Mouse (Mus musculus): Measurements from ENCODE around the gene Arih2.

Arih2 gene

DNA sequence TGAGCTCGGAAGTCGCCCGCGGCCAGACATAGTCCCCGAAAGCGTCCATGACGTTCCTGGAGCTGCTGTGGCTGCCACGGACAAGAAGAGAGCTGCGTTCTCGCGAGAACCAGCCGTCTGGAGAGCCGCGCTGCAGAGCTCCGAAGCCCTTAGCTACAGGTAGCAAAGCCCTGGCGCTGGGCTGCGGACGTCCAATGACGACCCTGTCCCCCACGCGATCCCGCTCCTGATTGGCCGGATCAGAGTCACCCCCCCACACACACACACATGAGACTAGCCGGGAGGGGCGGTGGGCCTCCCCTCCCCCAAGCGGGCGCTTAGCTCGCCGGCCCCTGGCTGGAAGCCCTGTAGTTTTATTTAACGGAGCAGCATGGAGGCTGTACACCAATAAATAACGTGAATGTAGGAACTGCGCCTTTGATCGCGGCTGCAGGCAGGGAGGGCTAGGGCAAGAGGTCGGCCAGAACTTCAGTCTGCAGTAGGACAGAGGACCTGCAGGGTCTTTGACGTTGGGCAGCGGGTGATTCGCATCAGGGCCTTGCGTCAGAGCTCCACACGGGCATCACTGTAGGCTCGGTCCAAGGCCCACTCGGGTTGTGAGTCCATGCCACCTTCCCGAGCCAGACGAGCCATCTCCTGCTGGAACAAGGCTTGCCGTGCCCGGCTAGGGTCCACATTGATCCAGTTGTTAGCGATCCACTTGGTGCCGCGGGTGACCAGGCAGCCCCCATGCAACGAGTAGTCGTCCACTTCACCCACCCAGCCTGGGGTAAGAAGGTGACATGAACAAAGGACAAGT is 70.4 kb downstream of the Arih2 start, which contains the start of gene Wdr6:
Gene Wdr6 (minus strand): TSS at position 195 of the 799 bp plus-strand sequence.
- peak; percentile 95 to 97 for DNase-seq

DNA sequence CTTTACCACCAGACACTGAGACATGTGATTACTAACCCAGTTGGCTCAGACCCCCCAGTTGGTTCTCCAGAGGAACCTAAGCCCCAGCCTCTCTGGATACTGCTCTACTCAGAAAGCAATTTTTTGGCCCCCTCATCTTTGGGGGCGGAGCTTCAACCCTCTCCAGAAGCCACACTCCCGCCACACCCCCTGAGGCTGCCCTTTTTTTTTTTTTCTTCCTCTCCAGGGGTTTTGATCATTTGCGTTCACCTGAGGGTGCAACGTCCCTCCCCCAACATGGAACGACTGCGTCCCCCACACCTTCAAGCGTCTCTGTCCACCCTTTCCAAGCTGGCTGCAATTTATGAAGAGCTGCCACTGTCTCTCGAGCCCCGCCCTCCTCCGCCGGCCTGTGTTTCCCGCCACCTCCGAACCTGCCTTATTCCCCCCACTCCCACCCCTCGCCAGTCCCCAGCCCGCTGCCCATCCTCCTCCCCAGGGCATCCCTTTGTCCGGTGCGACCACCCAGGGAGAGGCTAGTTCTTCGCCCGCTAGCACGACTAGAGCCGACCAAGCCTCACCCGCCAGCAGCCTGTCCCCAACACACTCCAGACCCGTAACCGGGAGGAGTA is 71.1 kb downstream of the Arih2 start:
- peak; percentile 73 to 81 for DNase-seq

- DNase-seq: no peak
Observed at GRCm38 (mm10) chr9:108577025-108577424, 72.2 kb downstream of the Arih2 start.

DNA sequence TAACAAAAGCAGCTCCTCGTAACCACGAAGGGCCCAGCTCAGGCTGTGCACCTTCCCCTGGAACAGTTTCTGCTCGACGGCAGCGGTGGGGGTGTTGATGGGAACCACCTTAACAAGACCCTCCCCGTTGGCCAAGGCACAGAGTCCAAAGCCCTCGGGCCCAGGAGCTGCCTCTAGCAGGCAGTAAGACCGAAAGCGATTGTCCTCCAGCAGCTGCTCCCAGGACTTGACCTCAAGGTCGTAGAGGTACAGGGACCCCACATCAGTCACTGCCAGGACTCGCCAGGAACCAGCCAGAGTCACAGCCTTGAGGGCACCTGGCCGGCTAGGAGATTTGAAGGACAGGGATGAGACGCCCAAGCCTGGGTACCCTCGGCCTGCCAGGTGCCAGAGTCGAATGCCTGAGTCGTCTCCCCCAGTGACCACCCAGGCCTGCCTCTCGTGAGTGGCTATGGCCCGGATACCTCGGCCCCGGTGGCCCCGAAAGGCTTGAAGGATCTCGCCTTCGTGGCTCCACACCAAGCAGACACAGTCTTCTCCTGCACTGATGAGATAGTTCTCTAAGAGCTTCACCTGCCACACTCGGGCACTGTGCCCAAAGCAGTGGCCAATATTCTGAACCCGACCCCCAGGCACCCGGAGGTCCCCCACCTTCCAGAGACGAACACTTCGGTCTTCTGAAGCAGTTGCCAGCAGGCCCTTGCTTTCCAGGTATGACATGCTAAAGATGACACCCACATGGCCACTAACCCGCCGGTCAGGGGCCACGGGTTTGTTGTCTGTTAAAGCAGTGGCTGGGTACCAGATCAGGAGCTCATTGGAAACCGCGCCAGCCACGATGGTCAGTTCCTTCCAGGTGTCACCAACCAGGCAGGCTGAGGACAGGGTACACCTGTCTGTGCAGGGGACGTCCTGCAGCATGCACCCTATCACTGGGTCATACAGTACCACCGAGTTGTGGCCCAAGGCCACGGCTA is 73.6 kb downstream of the Arih2 start:
- no peak for DNase-seq

GRCm38 (mm10) chr9:108574921-108575320 is 74.3 kb downstream of the Arih2 start:
- DNase-seq: no peak

GRCm38 (mm10) chr9:108573774-108574690 is 75.2 kb downstream of the Arih2 start:
- peak; percentile 86 to 92 for DNase-seq

DNA sequence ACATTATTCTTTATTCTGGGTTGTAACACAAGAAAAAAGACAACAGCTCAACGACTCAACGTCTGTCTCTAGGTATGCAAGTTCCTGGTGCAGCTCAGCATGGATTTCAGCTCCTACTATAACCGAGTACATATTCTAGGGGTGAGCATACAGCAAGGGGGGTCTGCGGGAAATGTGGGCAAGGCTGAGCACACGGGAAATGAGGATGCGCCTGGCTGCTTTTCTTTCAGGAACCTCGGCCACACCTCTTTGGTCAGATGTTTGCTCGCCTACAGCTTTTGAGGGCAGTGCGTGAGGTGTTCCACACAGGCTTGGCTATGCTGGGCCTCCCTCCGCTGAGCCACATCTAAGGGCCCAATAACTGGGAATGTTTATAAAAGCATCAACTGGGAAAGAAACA is 76.9 kb downstream of the Arih2 start:
- DNase-seq: no peak

GRCm38 (mm10) chr9:108571401-108571973 is 77.7 kb downstream of the Arih2 start:
- no peak for DNase-seq

- DNase-seq: peak; percentile 93 to 95
Observed at GRCm38 (mm10) chr9:108570207-108570896, 78.8 kb downstream of the Arih2 start.

DNA sequence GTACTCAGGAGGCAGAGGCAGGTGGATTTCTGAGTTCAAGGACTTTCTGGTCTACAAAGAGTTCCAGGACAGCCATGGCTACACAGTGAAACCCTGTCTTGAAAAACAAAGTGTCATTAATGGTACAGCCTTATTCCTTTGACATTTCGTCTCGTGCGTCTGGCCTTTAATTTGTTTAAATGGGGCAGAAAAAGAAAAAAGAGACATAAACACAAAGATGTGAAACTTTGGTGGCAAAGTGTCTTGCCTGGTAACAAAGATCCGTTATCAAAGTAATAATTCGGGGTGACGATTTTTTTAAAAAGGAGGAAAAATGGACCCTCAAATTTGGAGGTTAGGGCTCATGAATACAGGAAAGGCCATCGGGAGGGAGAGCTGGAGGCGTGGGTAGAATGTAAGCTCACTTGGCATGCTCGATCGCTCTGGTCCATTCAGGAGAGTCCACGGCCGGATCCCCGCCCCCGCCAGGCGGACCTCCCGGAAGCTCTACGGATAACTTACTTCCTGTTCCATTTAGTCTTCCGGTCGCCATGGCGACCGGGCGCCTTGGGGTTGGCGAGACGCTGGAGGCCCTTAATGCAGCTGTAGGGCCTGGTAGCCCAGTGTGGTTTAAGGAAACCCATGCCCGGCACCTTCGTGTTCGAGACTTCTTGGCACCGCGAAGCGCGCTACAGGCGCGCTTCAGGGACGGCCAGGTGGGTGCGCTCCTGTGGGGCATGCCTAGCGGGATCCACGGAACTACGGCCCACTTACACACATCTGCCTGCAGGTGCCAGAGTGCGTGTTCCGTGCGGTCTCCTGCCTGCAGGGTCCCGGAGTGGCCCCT is 79.6 kb downstream of the Arih2 start, which contains the start of gene Dalrd3:
Gene Dalrd3 (plus strand): TSS at position 506 of the 826 bp plus-strand sequence.
- peak; percentile 94 to 97 for DNase-seq

DNA sequence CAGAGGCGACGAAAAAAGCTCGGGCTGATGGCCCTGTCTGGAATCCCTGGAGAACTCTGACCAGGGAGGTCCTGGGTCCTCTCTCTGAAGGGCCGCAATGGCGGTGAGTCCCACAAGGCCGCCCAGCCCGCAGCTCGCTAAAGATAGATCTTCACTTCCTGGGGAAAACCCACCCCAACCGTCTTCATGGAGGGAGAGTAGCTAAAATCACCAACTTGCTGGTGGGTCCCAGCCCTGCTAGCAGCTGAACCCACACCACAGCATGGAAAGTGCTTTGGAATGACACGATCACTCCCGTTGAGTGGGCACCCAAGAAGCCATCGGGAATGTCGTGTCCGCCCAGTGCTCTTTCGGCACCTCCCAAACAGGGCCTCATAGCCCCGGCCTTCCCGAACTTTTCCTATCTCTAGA is 80.7 kb downstream of the Arih2 start:
- DNase-seq: no peak

DNA sequence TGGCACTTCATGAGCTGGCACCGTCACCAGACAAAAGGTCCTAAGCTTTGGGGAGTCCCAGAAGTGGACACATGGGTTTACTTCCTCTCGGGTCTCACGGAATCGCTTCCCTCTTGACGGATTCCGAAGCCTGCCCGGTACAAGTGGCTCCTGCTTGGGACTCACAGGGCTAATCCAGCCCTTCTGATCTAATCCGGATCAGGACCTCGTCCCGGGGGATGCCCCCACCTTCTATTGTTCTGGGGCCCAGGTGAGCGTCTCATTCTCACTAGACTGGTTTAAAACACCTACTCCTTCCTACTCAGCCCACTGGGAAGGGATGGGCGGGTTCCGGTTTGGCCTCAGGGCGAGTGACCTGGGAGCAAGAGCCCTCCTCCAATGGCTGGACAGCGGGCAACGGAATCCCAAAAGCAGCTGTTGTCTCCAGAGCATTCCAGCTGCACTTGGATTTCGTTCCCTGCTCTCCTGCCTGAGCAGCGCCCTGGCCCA is 81.2 kb downstream of the Arih2 start:
- DNase-seq: peak in 1 of 2 experiments; percentile 47

DNA sequence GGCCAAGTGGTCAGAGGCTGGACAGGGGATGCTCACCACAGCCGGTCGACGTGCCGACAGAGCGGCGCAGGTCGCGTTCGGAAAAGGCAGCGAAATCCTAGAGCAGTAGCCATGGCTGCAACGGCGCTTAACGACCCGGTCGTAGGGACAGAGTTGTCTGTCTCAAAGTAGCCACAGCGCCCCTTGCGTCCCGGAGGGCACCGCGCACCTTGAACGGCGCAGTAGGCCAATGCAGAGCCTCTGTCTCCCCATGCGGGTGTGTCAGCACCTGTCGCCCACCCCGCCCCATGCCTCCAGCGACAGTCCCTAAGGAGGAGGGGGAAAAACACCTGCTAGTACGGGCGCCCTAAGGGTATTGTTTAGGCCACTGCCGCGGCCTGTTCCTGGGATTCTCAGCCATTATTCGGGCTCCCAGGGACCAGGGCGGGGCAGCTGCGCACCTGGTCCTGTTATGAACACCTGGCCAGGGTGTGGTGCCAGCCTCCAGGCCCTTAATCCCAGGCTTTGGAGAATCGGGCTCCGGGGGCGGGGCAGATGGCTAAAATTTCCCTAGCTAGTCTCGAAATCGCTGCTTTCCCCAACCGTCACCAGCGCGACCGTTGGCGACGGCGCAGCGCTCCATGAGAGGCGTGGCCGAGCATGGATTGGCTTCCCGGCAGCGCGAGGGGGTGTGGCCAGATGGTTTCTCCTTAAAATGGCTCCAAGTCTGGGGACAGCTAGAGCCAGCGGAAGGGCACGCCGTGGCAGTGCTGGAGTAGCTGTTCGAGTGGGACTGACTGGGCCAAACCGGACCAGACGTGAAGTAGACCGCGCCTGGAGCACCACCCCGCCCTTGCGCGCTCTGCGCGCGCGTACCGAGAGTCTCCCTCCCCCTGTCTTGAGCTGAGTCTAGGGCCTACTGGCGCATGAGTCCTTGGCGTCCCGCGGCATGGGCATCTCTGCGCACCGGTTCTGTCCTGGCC is 82.1 kb downstream of the Arih2 start, which contains the start of gene Ndufaf3:
Gene Ndufaf3 (minus strand): TSS at position 620 of the 962 bp plus-strand sequence.
- peak; percentile 98 for DNase-seq

- DNase-seq: peak in 1 of 2 experiments; percentile 51
Observed at GRCm38 (mm10) chr9:108565881-108566814, 83.0 kb downstream of the Arih2 start.

DNA sequence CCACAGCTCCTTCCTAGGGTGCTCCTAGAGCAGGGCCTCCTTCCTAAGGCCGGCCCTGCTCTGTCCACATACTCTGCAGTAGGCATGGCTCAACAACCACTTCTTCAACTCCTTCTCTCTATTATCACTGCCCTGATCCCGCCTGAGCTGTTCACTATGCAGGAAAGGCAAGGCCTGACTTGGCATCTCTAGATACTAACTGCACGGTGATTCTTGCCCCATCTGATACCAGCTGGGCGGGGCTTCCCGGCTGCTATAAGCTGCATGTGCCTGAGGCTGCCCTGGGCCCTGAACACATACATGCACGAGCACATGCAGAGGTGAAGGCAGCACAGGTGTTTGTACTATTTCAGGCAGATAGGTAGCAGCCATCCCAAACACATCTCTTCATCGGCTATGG is 85.1 kb downstream of the Arih2 start:
- DNase-seq: no peak

DNA sequence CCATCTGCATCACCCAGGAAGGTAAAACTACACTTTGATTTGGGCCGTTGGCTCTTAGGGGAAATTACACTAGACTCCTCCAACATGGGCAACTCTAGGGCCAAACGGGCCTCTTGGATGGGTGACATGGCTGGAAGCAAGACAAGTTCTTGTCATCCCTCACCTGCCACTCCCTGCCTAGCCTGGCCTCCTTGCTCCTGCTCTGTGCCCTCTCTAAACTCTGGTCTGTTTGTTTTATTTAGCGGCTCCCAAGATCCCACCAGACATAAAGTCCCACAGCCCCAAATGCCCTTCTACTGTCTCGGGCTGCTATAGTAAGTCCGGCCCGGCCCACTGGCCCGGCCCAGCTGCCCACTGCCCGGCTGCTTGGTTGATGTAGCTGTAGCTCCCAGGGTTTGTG is 85.5 kb downstream of the Arih2 start:
- no peak for DNase-seq

DNA sequence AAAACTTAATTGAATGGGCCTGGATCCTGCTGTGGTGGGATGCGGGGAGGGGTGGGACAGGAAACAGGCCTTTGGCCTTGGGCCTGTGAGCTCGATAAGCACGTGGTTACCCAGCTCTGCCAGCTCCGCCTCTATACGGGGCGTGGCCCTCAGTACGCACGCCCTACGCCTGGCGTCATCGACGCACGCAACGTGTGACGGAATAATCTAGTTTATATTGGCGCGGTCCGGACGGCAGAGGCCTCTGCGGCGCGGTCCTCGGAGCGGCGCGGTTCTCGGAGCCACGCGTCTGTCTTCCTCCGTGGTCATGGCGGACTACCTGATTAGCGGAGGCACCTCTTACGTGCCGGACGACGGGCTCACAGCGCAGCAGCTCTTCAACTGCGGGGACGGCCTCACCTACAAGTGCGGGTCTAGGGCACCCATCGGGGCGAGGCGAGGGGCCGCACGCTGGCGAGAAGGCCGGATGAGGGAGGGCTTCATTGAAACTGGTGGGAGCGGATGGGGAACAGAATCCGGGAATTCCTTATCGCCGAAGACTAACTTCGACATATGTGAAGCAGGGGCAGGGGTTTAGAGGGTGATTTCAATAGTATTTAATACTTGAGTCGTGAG is 88.9 kb downstream of the Arih2 start, which contains the start of gene Impdh2:
Gene Impdh2 (plus strand): TSS at position 60 of the 615 bp plus-strand sequence.
- DNase-seq: peak; percentile 97 to 98

Measured in kidney, postnatal 4 days (tissue).